Mouse (Mus musculus): ENCODE data around the gene Gnpnat1. TPM values are rescaled to one million over a fixed set of nuclear protein-coding genes. Genes with fewer than 3 reads are reported as not detected.

The Gnpnat1 gene
- polyA plus RNA-seq, 1 experiment from 2014 or later, result 33.7 TPM

DNA sequence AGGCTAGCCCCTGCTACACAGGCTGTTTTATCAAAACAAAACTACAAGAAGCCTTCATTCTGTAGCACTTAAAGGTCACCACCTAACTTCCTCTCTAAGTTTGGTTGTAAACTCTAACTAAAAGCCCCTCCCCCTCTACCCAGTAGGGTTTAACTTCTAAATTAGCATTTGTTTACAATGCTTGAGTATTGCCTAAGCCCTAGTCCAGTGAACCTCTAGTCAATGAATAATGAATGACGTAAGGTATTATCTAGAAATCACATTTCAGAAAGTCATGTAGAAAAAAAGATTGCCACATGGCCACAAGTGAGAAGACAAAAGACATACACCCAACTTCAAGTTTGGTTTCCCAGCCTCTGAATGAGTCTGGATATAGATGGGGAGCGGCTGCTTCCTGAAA is 17.2 kb downstream of the Gnpnat1 start:
- no peak for ATAC-seq (replicated peaks; ENCODE audit: low FRiP score)
- Histone ChIP-seq H3K9me3 (ENCODE audit: control insufficient read depth, low read length) (no peaks in the 10 kb centered on the region), H3K27ac (ENCODE audit: low read depth, low read length) (no peak overlapping the region), H3K9ac (ENCODE audit: low read length) (no peak overlapping the region), H3K27me3 (ENCODE audit: control insufficient read depth, insufficient read depth, low read length) (no peaks in the 10 kb centered on the region), H3K4me2 (ENCODE audit: low read depth, low read length, severe bottlenecking) (peak overlapping the region; percentile 79), H3K4me1 (replicated peaks; ENCODE audit: control insufficient read depth, insufficient read depth, low read length) (peaks cover 3% of the 10 kb centered on the region; the same call in 1 of the 2 replicates), H3K4me3 (ENCODE audit: low read depth, low read length) (peak overlapping the region; percentile 75; the same call in 1 of the 2 replicates), H3K36me3 (ENCODE audit: control insufficient read depth, insufficient read depth, low read length) (no peaks in the 10 kb centered on the region)
- 20% methylated on average over 2 of the region's 2 CpGs for WGBS
- DNase-seq (ENCODE audit: low spot score), result no peak

DNA sequence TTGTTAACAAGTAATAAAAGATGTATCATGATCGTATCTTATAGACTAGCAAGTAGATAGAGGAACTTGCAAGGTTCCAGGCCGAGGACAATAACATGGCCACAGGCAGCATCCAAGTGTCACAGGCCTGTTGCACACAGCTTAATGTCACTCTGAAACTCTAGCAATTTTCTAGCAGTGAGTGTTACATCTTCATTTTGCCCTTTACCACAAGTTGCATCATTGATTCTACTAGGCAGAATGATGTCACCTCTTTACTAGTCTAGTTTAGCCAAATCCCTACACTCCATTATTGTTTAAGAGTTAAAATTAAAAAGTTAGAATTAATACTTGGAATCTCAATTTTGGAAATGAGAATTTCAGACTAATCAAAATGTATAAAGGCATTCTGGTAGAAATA is 19.1 kb downstream of the Gnpnat1 start:
- no peak for ATAC-seq (replicated peaks; ENCODE audit: low FRiP score)
- WGBS, result 96% methylated on average over 2 of the region's 2 CpGs
- no peak overlapping the region for H3K4me3 ChIP-seq (ENCODE audit: low read depth, low read length)

GRCm38 (mm10) chr14:45382912-45383311 is 21.8 kb downstream of the Gnpnat1 start:
- ATAC-seq (replicated peaks; ENCODE audit: low FRiP score) (no peak), DNase-seq (ENCODE audit: low spot score) (no peak)
- H3K36me3 ChIP-seq (ENCODE audit: control insufficient read depth, insufficient read depth, low read length), result no peaks in the 10 kb centered on the region
- H3K4me1 ChIP-seq (replicated peaks; ENCODE audit: control insufficient read depth, insufficient read depth, low read length), result peaks cover 3% of the 10 kb centered on the region; the same call in 1 of the 2 replicates
- H3K9ac ChIP-seq (ENCODE audit: low read length), result no peak overlapping the region
- H3K27ac ChIP-seq (ENCODE audit: low read depth, low read length), result no peak overlapping the region
- no peaks in the 10 kb centered on the region for H3K9me3 ChIP-seq (ENCODE audit: control insufficient read depth, low read length)
- 88% methylated on average over 4 of the region's 4 CpGs for WGBS
- H3K4me3 ChIP-seq (ENCODE audit: low read depth, low read length), result no peak overlapping the region
- no peaks in the 10 kb centered on the region for H3K27me3 ChIP-seq (ENCODE audit: control insufficient read depth, insufficient read depth, low read length)
- no peak overlapping the region for H3K4me2 ChIP-seq (ENCODE audit: low read depth, low read length, severe bottlenecking)

More for the DNA sequence above, 19.1 kb downstream of the Gnpnat1 start:
- H3K9me3 ChIP-seq (ENCODE audit: control insufficient read depth, low read length), result no peaks in the 10 kb centered on the region
- peaks cover 3% of the 10 kb centered on the region; the same call in 1 of the 2 replicates for H3K4me1 ChIP-seq (replicated peaks; ENCODE audit: control insufficient read depth, insufficient read depth, low read length)
- H3K4me2 ChIP-seq (ENCODE audit: low read depth, low read length, severe bottlenecking), result no peak overlapping the region
- no peak overlapping the region for H3K9ac ChIP-seq (ENCODE audit: low read length)
- DNase-seq (ENCODE audit: low spot score), result no peak
- H3K36me3 ChIP-seq (ENCODE audit: control insufficient read depth, insufficient read depth, low read length), result no peaks in the 10 kb centered on the region
- H3K27ac ChIP-seq (ENCODE audit: low read depth, low read length), result no peak overlapping the region
- no peaks in the 10 kb centered on the region for H3K27me3 ChIP-seq (ENCODE audit: control insufficient read depth, insufficient read depth, low read length)

DNA sequence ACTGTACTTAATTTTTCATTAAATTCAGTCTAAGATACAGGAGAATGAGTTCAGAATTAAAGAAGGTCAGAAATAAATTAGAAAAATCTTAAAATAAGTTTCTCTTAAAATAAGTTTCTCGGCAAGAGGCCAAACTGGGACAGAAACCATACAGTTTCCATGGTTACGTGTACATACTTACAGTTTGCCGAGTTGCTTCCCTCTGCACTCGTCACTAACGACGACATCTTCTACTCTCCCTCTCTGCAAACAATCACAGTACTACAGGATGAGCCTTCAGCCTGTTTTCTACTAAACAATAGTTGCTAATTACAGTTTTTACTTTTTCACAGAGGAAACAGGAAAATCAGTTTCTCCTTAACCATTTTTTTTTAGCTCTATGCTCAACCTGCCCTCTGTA is 24.0 kb downstream of the Gnpnat1 start:
- 85% methylated on average over 6 of the region's 6 CpGs for WGBS
- Histone ChIP-seq H3K4me1 (replicated peaks; ENCODE audit: control insufficient read depth, insufficient read depth, low read length) (no peaks in the 10 kb centered on the region), H3K9ac (ENCODE audit: low read length) (no peak overlapping the region), H3K4me2 (ENCODE audit: low read depth, low read length, severe bottlenecking) (no peak overlapping the region), H3K4me3 (ENCODE audit: low read depth, low read length) (no peak overlapping the region), H3K9me3 (ENCODE audit: control insufficient read depth, low read length) (no peaks in the 10 kb centered on the region), H3K36me3 (ENCODE audit: control insufficient read depth, insufficient read depth, low read length) (no peaks in the 10 kb centered on the region), H3K27me3 (ENCODE audit: control insufficient read depth, insufficient read depth, low read length) (no peaks in the 10 kb centered on the region), H3K27ac (ENCODE audit: low read depth, low read length) (no peak overlapping the region)
- DNase-seq (ENCODE audit: low spot score) (no peak), ATAC-seq (replicated peaks; ENCODE audit: low FRiP score) (no peak)

GRCm38 (mm10) chr14:45378771-45379170 is 25.9 kb downstream of the Gnpnat1 start:
- Histone ChIP-seq H3K4me1 (replicated peaks; ENCODE audit: control insufficient read depth, insufficient read depth, low read length) (no peaks in the 10 kb centered on the region), H3K9me3 (ENCODE audit: control insufficient read depth, low read length) (no peaks in the 10 kb centered on the region), H3K4me2 (ENCODE audit: low read depth, low read length, severe bottlenecking) (no peak overlapping the region), H3K27ac (ENCODE audit: low read depth, low read length) (no peak overlapping the region), H3K27me3 (ENCODE audit: control insufficient read depth, insufficient read depth, low read length) (no peaks in the 10 kb centered on the region), H3K9ac (ENCODE audit: low read length) (no peak overlapping the region), H3K36me3 (ENCODE audit: control insufficient read depth, insufficient read depth, low read length) (no peaks in the 10 kb centered on the region), H3K4me3 (ENCODE audit: low read depth, low read length) (no peak overlapping the region)
- 95% methylated on average over 3 of the region's 3 CpGs for WGBS
- no peak for ATAC-seq (replicated peaks; ENCODE audit: low FRiP score)
- no peak for DNase-seq (ENCODE audit: low spot score)

GRCm38 (mm10) chr14:45365196-45365587 is 39.5 kb downstream of the Gnpnat1 start:
- Histone ChIP-seq H3K27me3 (ENCODE audit: control insufficient read depth, insufficient read depth, low read length) (no peaks in the 10 kb centered on the region), H3K4me3 (ENCODE audit: low read depth, low read length) (no peak overlapping the region), H3K27ac (ENCODE audit: low read depth, low read length) (no peak overlapping the region), H3K36me3 (ENCODE audit: control insufficient read depth, insufficient read depth, low read length) (peaks cover 5% of the 10 kb centered on the region; the same call in 1 of the 2 replicates), H3K4me2 (ENCODE audit: low read depth, low read length, severe bottlenecking) (no peak overlapping the region), H3K9me3 (ENCODE audit: control insufficient read depth, low read length) (no peaks in the 10 kb centered on the region), H3K4me1 (replicated peaks; ENCODE audit: control insufficient read depth, insufficient read depth, low read length) (no peaks in the 10 kb centered on the region), H3K9ac (ENCODE audit: low read length) (no peak overlapping the region)
- no peak for DNase-seq (ENCODE audit: low spot score)
- no peak for ATAC-seq (replicated peaks; ENCODE audit: low FRiP score)
- WGBS, result 81% methylated on average over 6 of the region's 6 CpGs

DNA sequence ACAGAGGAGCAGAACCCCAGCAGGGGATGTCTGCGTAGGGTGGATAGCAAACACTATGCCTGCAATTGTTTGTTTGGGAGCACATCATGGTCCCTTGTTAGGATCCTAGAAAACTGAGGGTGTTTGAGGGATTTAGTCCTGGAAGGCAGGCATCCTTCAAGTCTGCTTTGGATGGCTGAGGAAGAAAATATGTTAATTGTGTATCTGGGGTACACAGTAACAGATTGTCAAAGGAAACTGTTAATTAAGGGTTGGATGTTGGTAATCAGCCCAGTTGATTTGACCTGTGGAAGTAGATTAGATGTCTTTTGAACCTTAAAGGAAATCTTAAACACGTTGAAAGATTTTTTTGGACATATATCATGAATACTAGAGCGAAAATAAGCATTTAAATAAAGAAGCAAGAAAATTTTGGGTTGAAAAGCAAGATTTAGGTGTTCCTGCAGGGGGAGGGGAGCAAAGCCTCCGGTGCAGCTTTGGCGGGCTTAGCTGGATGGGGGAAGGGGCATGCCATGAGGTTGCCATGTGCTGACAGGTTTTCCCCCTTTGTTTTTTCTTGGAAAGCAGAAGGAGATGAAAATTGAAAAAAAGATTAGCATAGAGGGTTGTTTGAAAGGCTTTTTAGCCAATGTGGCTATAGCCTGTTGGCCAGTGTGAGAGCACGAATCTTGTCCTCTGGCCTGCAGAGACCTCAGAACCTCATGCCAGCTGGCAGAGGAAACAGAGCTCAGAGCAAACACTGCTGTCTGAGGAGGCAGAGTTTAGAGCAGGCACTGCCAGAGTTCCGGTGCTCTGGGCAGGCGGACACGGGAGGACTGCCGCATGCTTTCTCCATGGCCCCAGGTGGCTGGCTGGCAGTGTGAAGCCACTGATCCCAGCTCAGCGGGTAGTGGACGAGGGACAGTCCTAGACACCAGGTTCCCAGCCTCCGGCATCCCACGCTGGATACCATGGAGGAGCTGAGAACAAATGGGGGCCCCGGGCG is 40.2 kb downstream of the Gnpnat1 start:
- Histone ChIP-seq H3K27me3 (ENCODE audit: control insufficient read depth, insufficient read depth, low read length) (no peaks in the 10 kb centered on the region), H3K4me3 (ENCODE audit: low read depth, low read length) (no peak overlapping the region), H3K4me1 (replicated peaks; ENCODE audit: control insufficient read depth, insufficient read depth, low read length) (no peaks in the 10 kb centered on the region), H3K9me3 (ENCODE audit: control insufficient read depth, low read length) (no peaks in the 10 kb centered on the region), H3K36me3 (ENCODE audit: control insufficient read depth, insufficient read depth, low read length) (peaks cover 3% of the 10 kb centered on the region; the same call in 1 of the 2 replicates), H3K9ac (ENCODE audit: low read length) (no peak overlapping the region), H3K27ac (ENCODE audit: low read depth, low read length) (no peak overlapping the region), H3K4me2 (ENCODE audit: low read depth, low read length, severe bottlenecking) (no peak overlapping the region)
- ATAC-seq (replicated peaks; ENCODE audit: low FRiP score) (no peak), DNase-seq (ENCODE audit: low spot score) (no peak)
- WGBS, result 81% methylated on average over 16 of the region's 16 CpGs

DNA sequence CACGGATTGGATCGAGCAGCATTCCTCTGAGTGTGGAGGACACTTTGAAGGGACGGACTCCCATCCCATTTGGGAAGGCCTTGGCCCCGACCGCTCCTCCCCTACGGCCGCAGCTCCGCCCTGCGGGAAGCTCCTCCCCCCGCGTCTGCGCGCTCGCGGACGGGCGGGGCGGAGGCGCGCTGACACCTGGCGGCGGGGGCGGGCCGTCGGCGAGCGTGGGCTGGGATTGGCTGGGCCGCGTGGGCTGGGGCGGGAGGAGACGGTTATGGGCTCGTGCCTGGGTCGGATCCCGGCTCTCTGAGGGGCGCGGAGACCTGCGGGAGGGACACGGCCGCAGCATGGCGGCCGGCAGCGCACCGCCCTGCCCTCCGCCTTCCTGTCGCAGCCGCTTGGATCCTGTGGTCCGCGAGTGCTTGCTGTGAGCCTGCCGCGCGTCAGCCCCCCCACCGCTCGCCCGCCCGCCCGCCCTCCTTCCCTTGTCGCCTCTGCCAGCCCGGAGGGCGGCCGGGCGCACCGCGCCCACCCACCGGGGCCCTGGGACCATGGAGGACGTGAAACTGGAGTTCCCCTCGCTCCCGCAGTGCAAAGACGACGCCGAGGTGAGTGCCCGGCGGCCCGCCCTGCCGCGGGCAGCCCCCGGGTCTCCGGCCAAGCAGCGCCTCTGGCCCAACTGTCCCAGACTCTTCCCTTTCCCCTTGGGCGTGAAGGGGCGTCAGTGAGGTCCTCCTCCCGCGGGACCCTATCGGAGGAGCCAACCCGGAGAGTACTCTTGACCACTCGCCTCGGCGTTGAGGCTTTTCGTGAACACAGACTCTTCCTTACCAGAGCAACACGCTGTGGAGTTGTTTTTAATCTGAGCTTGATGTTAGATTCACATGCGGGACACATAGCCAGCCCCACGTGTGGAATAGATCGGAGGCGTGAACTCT is 53.5 kb downstream of the Gnpnat1 start, which contains the start of gene Styx:
Gene Styx, plus strand, starts transcription at position 163 of the 929 bp plus-strand sequence.
- peak; percentile 99 for ATAC-seq (replicated peaks; ENCODE audit: low FRiP score)

More for the DNA sequence above, 53.5 kb downstream of the Gnpnat1 start, which contains the start of gene Styx:
- Histone ChIP-seq H3K27ac (ENCODE audit: low read depth, low read length) (peak within 1 kb of the TSS; percentile 50; the same call in 1 of the 2 replicates), H3K4me1 (replicated peaks; ENCODE audit: control insufficient read depth, insufficient read depth, low read length) (peaks cover 4% of the 10 kb centered on the region; the same call in 1 of the 2 replicates), H3K9me3 (ENCODE audit: control insufficient read depth, low read length) (no peaks in the 10 kb centered on the region), H3K4me2 (ENCODE audit: low read depth, low read length, severe bottlenecking) (peak within 1 kb of the TSS; percentile 72), H3K4me3 (ENCODE audit: low read depth, low read length) (peak within 1 kb of the TSS; percentile 64), H3K36me3 (ENCODE audit: control insufficient read depth, insufficient read depth, low read length) (peaks cover 3% of the 10 kb centered on the region), H3K9ac (ENCODE audit: low read length) (peak within 1 kb of the TSS; percentile 69), H3K27me3 (ENCODE audit: control insufficient read depth, insufficient read depth, low read length) (no peaks in the 10 kb centered on the region)
- WGBS, result under 1% methylated on average over 63 of the region's 93 CpGs
- DNase-seq (ENCODE audit: low spot score), result peak; percentile 97

Data from forebrain, embryonic 11.5 days (tissue).